In genomic region chr17:73995907-73996645, GRCm38 (mm10) we compare ENCODE assay signal across 28 mouse cellular contexts. TPM values are rescaled to one million over a fixed set of nuclear protein-coding genes. Genes with fewer than 3 reads are reported as not detected.
DNase-seq lines count a peak whose midpoint lies in the region; ATAC-seq and TF ChIP-seq lines count a peak whose summit lies in the region.
"Had no signal": no experiment of that assay in that cellular context is flagged by ENCODE, and none has a peak within 500 bp of the region (broad histone marks: within the 10 kb centered on the region; RNA-seq: fewer than 3 reads in every experiment).

No protein-coding gene starts in this region.

- H3K9me3 ChIP-seq in heart, embryonic 15.5 days (replicated peaks) = no peaks in the 10 kb centered on the region
- H3K9me3 ChIP-seq in heart, embryonic 10.5 days = no peaks in the 10 kb centered on the region
- H3K9me3 ChIP-seq: embryonic facial prominence, embryonic 15.5 days; forebrain, embryonic 10.5 days; forebrain, embryonic 15.5 days had no signal

- H3K27ac ChIP-seq in gastrocnemius, adult 2 months = no peak overlapping the region
- no peak overlapping the region for H3K27ac ChIP-seq in heart, embryonic 15.5 days
- no peak overlapping the region for H3K27ac ChIP-seq in heart, embryonic 10.5 days
- no peak overlapping the region for H3K27ac ChIP-seq in kidney, adult 2 months (ENCODE audit: insufficient read depth, low read depth, low read length)
- H3K27ac ChIP-seq: embryonic facial prominence, embryonic 15.5 days; forebrain, embryonic 10.5 days; forebrain, embryonic 15.5 days had no signal

- 63% methylated on average over 13 of the region's 13 CpGs for WGBS in heart, embryonic 15.5 days
- WGBS in heart, embryonic 10.5 days = 73% methylated on average over 13 of the region's 13 CpGs
- 67% methylated on average over 13 of the region's 13 CpGs for WGBS in kidney, adult 2 months

- intact Hi-C loops in gastrocnemius, adult 2 months (cut with DNase I) = no loop called here

- no peaks in the 10 kb centered on the region for H3K27me3 ChIP-seq in heart, embryonic 15.5 days
- no peaks in the 10 kb centered on the region for H3K27me3 ChIP-seq in heart, embryonic 10.5 days (ENCODE audit: insufficient read depth, poor library complexity, severe bottlenecking)
- no peaks in the 10 kb centered on the region; the same call in 1 of the 2 replicates for H3K27me3 ChIP-seq in kidney, adult 2 months (replicated peaks; ENCODE audit: control insufficient read depth, insufficient read depth, low read length)
- H3K27me3 ChIP-seq: embryonic facial prominence, embryonic 15.5 days; forebrain, embryonic 15.5 days had no signal

- peak; percentile 44 for DNase-seq in gastrocnemius, adult 2 months
- no peak for DNase-seq in gastrocnemius, postnatal 10 days
- no peak for DNase-seq in heart, embryonic 10.5 days (ENCODE audit: low spot score)
- DNase-seq in kidney, adult 2 months = peak; percentile 44
- DNase-seq in kidney, adult 11 months = no peak
- DNase-seq in heart, postnatal 4 days = peak; percentile 21
- DNase-seq in layer of hippocampus, postnatal 25 days (ENCODE audit: extremely low spot score in 1 of 2, low spot score in 1 of 2) = no peak
- DNase-seq: adrenal gland, postnatal 10 days; B cell, adult 2 months; cerebellum, adult 11 months; cerebellum, adult 8-10 months; cerebellum, postnatal 14 days; embryo, embryonic 11 days; gastrocnemius, postnatal 14 days; kidney, adult 8-10 months had no signal

- no peaks in the 10 kb centered on the region for H3K36me3 ChIP-seq in heart, embryonic 15.5 days
- no peaks in the 10 kb centered on the region for H3K36me3 ChIP-seq in heart, embryonic 10.5 days
- H3K36me3 ChIP-seq in kidney, adult 2 months (ENCODE audit: control insufficient read depth, insufficient read depth, low read length) = no peaks in the 10 kb centered on the region
- H3K36me3 ChIP-seq: embryonic facial prominence, embryonic 15.5 days; forebrain, embryonic 10.5 days; forebrain, embryonic 15.5 days; G1E had no signal

- no peak overlapping the region for H3K9ac ChIP-seq in heart, embryonic 15.5 days
- H3K9ac ChIP-seq: embryonic facial prominence, embryonic 15.5 days; forebrain, embryonic 15.5 days had no signal

- TF ChIP-seq CTCF in gastrocnemius, adult 2 months (IDR thresholded peaks at IDR 0.05) = no peak
- TF ChIP-seq CTCF in kidney, adult 2 months (conservative IDR thresholded peaks at IDR 0.05; ENCODE audit: insufficient read depth, insufficient read length, low read depth, low read length) = no peak

- H3K4me1 ChIP-seq in heart, embryonic 15.5 days (replicated peaks) = 0 out of 2 replicates have a peak, but pooled peaks cover 6% of the 10 kb centered on the region
- H3K4me1 ChIP-seq in heart, embryonic 10.5 days = peaks cover 4% of the 10 kb centered on the region; the same call in 1 of the 2 replicates
- H3K4me1 ChIP-seq in kidney, adult 2 months (ENCODE audit: control insufficient read depth, insufficient read depth, low read length) = no peaks in the 10 kb centered on the region; the same call in 1 of the 2 replicates
- H3K4me1 ChIP-seq: embryonic facial prominence, embryonic 15.5 days; forebrain, embryonic 10.5 days; forebrain, embryonic 15.5 days had no signal

- H3K4me2 ChIP-seq in heart, embryonic 15.5 days = no peak overlapping the region
- H3K4me2 ChIP-seq: embryonic facial prominence, embryonic 15.5 days; forebrain, embryonic 15.5 days had no signal

- H3K4me3 ChIP-seq in gastrocnemius, adult 2 months = no peak overlapping the region
- no peak overlapping the region for H3K4me3 ChIP-seq in heart, embryonic 15.5 days
- no peak overlapping the region for H3K4me3 ChIP-seq in heart, embryonic 10.5 days
- H3K4me3 ChIP-seq in kidney, adult 2 months (ENCODE audit: insufficient read depth, low read depth, low read length) = no peak overlapping the region
- H3K4me3 ChIP-seq: embryonic facial prominence, embryonic 15.5 days; erythroblast, embryonic 14.5 days; forebrain, embryonic 10.5 days; forebrain, embryonic 15.5 days had no signal

- ATAC-seq in heart, embryonic 15.5 days (replicated peaks; ENCODE audit: insufficient number of reproducible peaks, insufficient read depth, low FRiP score, low read depth) = 0 out of 2 replicates have a peak, but pooled peaks have one; percentile 53
- ATAC-seq: CD4-positive, CD25-positive, alpha-beta regulatory T cell, adult 4 months; forebrain, embryonic 15.5 days; hindbrain, embryonic 16.5 days; inflammation-experienced regulatory T-cells, adult 6 months had no signal

- TF ChIP-seq POLR2A in kidney, adult 2 months (IDR thresholded peaks at IDR 0.05; ENCODE audit: low read depth, low read length) = no peak

RNA-seq across cellular contexts. Expression of gene Xdh, which starts 46.1 kb away (rescaled TPM):
- total RNA-seq in gastrocnemius, adult 2 months (2021) = 10 to 100 TPM; 54.9 to 72.1 TPM
- total RNA-seq in gastrocnemius, postnatal 10 days (2021) = 10 to 100 TPM; 11.5 to 18.8 TPM
- 2.0 TPM in 2 replicates for polyA plus RNA-seq in heart, embryonic 15.5 days (2015; fragmentation: Nextera tagmentation; extraction: Ambion mirVana)
- polyA plus RNA-seq in heart, embryonic 10.5 days (2016; fragmentation: Nextera tagmentation; extraction: Ambion mirVana) = 0.05 and 0.16 TPM in 2 replicates
- 19.2 and 23.4 TPM in 2 replicates for polyA plus RNA-seq in kidney, adult 2 months (2012; rRNA removed)
- total RNA-seq in heart, postnatal 4 days (2021) = 1 to 10 TPM; 3.7 to 4.6 TPM
- 1 to 10 TPM; 3.1 to 4.6 TPM for total RNA-seq in layer of hippocampus, postnatal 25 days (2021)
- polyA plus RNA-seq: G1E had no signal

RNA-seq across cellular contexts. Expression of gene Srd5a2, which starts 51.6 kb away (rescaled TPM):
- not detected for total RNA-seq in gastrocnemius, adult 2 months (2021)
- total RNA-seq in gastrocnemius, postnatal 10 days (2021) = not detected
- polyA plus RNA-seq in heart, embryonic 15.5 days (2015; fragmentation: Nextera tagmentation; extraction: Ambion mirVana) = not detected in 2 replicates
- polyA plus RNA-seq in heart, embryonic 10.5 days (2016; fragmentation: Nextera tagmentation; extraction: Ambion mirVana) = not detected in 2 replicates
- 2.8 and 3.2 TPM in 2 replicates for polyA plus RNA-seq in kidney, adult 2 months (2012; rRNA removed)
- total RNA-seq in heart, postnatal 4 days (2021) = not detected
- not detected for total RNA-seq in layer of hippocampus, postnatal 25 days (2021)
- total RNA-seq: common myeloid progenitor, adult 5-6 weeks; G1E; gastrocnemius, postnatal 14 days had no signal
- polyA plus RNA-seq: CD4-positive, CD25-positive, alpha-beta regulatory T cell, adult 4 months; embryonic facial prominence, embryonic 11.5 days; embryonic facial prominence, embryonic 15.5 days; erythroblast, embryonic 14.5 days; forebrain, embryonic 10.5 days; forebrain, embryonic 15.5 days; G1E; heart, embryonic 14.5 days; hindbrain, embryonic 11.5 days; inflammation-experienced regulatory T-cells, adult 6 months had no signal

Comparison
In these comparisons a context has a peak if more than half of its experiments do, and no peak if none do; other contexts are left out.
1. DNase-seq: peak in gastrocnemius, adult 2 months (single experiment), kidney, adult 2 months (single experiment) and heart, postnatal 4 days (single experiment); none in gastrocnemius, postnatal 10 days (single experiment), heart, embryonic 10.5 days (single experiment), kidney, adult 11 months (single experiment) and layer of hippocampus, postnatal 25 days (0 of 2).